Mouse (Mus musculus) heart, postnatal 25 days (tissue): ENCODE data around the gene Tab1. TPM values are rescaled to one million over a fixed set of nuclear protein-coding genes. Genes with fewer than 3 reads are reported as not detected.

Experiments
- DNase-seq: peaks from one replicate; pipeline ENCODE4 v3.0.0; 2022; ENCODE audit warnings: low spot score
- intact Hi-C: fragments of 180-260 bp; cut with DNase I; formaldehyde crosslinking; loops from one replicate; pipeline ENCODE4 v1.15.1; 2025
- total RNA-seq, 2 experiments: library from RNA; stranded (reverse); gene quantifications; 2 replicates each; pipeline ENCODE4 v1.2.3; 2021

Tab1 gene
- total RNA-seq, 2 experiments from 2014 or later: 23.7 to 26.5 TPM

GRCm38 (mm10) chr15:80158707-80159090, 25.8 kb downstream of the Tab1 start:
- no peak for DNase-seq
- intact Hi-C loops: no loop called here

- DNase-seq: no peak
- intact Hi-C loops: no loop called here
Measured at GRCm38 (mm10) chr15:80159286-80159901, 26.5 kb downstream of the Tab1 start.

- intact Hi-C loops: no loop called here
- DNase-seq: no peak
Measured at GRCm38 (mm10) chr15:80160223-80160622, 27.3 kb downstream of the Tab1 start.

GRCm38 (mm10) chr15:80160726-80161125, 27.8 kb downstream of the Tab1 start:
- no peak for DNase-seq
- intact Hi-C loops: no loop called here

GRCm38 (mm10) chr15:80161199-80161598, 28.3 kb downstream of the Tab1 start:
- DNase-seq: no peak
- intact Hi-C loops: no loop called here

GRCm38 (mm10) chr15:80162401-80162964, 29.6 kb downstream of the Tab1 start:
- intact Hi-C loops: no loop called here
- no peak for DNase-seq

- no peak for DNase-seq
Measured at GRCm38 (mm10) chr15:80163274-80163673, 30.3 kb downstream of the Tab1 start.

GRCm38 (mm10) chr15:80163716-80164115, 30.8 kb downstream of the Tab1 start:
- DNase-seq: no peak
- intact Hi-C loops: no loop called here

More at GRCm38 (mm10) chr15:80163274-80163673, 30.3 kb downstream of the Tab1 start:
- intact Hi-C loops: no loop called here

GRCm38 (mm10) chr15:80165396-80165795, 32.5 kb downstream of the Tab1 start:
- no peak for DNase-seq
- intact Hi-C loops: no loop called here

- no peak for DNase-seq
- intact Hi-C loops: no loop called here
Measured at GRCm38 (mm10) chr15:80169484-80169883, 36.6 kb downstream of the Tab1 start.

GRCm38 (mm10) chr15:80170357-80170756, 37.4 kb downstream of the Tab1 start:
- intact Hi-C loops: loop anchor here (5.0 kb wide), 1 partner anchor 38 kb away; the partner anchor contains the start of gene Tab1
- no peak for DNase-seq

- no peak for DNase-seq
- intact Hi-C loops: loop anchor here (5.0 kb wide), 1 partner anchor 39 kb away; the partner anchor contains the start of gene Tab1
Measured at GRCm38 (mm10) chr15:80171286-80171685, 38.4 kb downstream of the Tab1 start.

- DNase-seq: no peak
- intact Hi-C loops: loop anchor here (5.0 kb wide), 1 partner anchor 39 kb away; the partner anchor contains the start of gene Tab1
Measured at GRCm38 (mm10) chr15:80171791-80172190, 38.9 kb downstream of the Tab1 start.

GRCm38 (mm10) chr15:80173001-80173771, 40.3 kb downstream of the Tab1 start, which contains the start of gene Mgat3:
TSS of gene Mgat3 (plus strand) at chr15:80173721.
- DNase-seq: no peak
- intact Hi-C loops: loop anchor here (5.0 kb wide), 1 partner anchor 41 kb away; the partner anchor contains the start of gene Tab1

GRCm38 (mm10) chr15:80173781-80174597, 41.1 kb downstream of the Tab1 start:
- intact Hi-C loops: loop anchor here (5.0 kb wide), 1 partner anchor 42 kb away; the partner anchor contains the start of gene Tab1
- no peak for DNase-seq

- intact Hi-C loops: loop anchor here (5.0 kb wide), 1 partner anchor 42 kb away; the partner anchor contains the start of gene Tab1
- no peak for DNase-seq
Measured at GRCm38 (mm10) chr15:80174598-80174875, 41.6 kb downstream of the Tab1 start.

GRCm38 (mm10) chr15:80175316-80175715, 42.4 kb downstream of the Tab1 start:
- intact Hi-C loops: no loop called here
- DNase-seq: no peak

GRCm38 (mm10) chr15:80175756-80176155, 42.8 kb downstream of the Tab1 start:
- no peak for DNase-seq
- intact Hi-C loops: no loop called here

- intact Hi-C loops: no loop called here
Measured at GRCm38 (mm10) chr15:80181561-80181960, 48.6 kb downstream of the Tab1 start.

GRCm38 (mm10) chr15:80182072-80182700, 49.3 kb downstream of the Tab1 start:
- intact Hi-C loops: no loop called here
- DNase-seq: no peak

More at GRCm38 (mm10) chr15:80181561-80181960, 48.6 kb downstream of the Tab1 start:
- no peak for DNase-seq
